Mouse (Mus musculus) c-Kit-positive CD71-positive TER-119-negative erythroid progenitor cells, embryonic 14.5 days (primary cell): ENCODE results near the gene Prune2.

Experiments used
- DNase-seq: peaks from one replicate; pipeline ENCODE4 v3.0.0-alpha.2; 2013; ENCODE audit warnings: low read depth

Gene Prune2

GRCm38 (mm10) chr19:17199059-17199458 is 243.1 kb downstream of the Prune2 start:
- DNase-seq, result no peak

- no peak for DNase-seq
Measured at GRCm38 (mm10) chr19:17207141-17207540, 251.2 kb downstream of the Prune2 start.

- no peak for DNase-seq
Measured at GRCm38 (mm10) chr19:17210541-17210940, 254.6 kb downstream of the Prune2 start.

GRCm38 (mm10) chr19:17214896-17215520 is 259.1 kb downstream of the Prune2 start:
- no peak for DNase-seq

GRCm38 (mm10) chr19:17218195-17218594 is 262.3 kb downstream of the Prune2 start:
- no peak for DNase-seq

GRCm38 (mm10) chr19:17223801-17224200 is 267.9 kb downstream of the Prune2 start:
- no peak for DNase-seq

- no peak for DNase-seq
Measured at GRCm38 (mm10) chr19:17225570-17226083, 269.7 kb downstream of the Prune2 start.

- no peak for DNase-seq
Measured at GRCm38 (mm10) chr19:17226096-17226495, 270.2 kb downstream of the Prune2 start.

- DNase-seq, result no peak
Measured at GRCm38 (mm10) chr19:17230013-17230412, 274.1 kb downstream of the Prune2 start.

GRCm38 (mm10) chr19:17238471-17238870 is 282.6 kb downstream of the Prune2 start:
- no peak for DNase-seq

GRCm38 (mm10) chr19:17240170-17241077 is 284.5 kb downstream of the Prune2 start:
- DNase-seq, result no peak

- DNase-seq, result no peak
Measured at GRCm38 (mm10) chr19:17241206-17241605, 285.3 kb downstream of the Prune2 start.

- no peak for DNase-seq
Measured at GRCm38 (mm10) chr19:17242962-17243361, 287.0 kb downstream of the Prune2 start.

GRCm38 (mm10) chr19:17244544-17244943 is 288.6 kb downstream of the Prune2 start:
- no peak for DNase-seq

GRCm38 (mm10) chr19:17247352-17247925 is 291.5 kb downstream of the Prune2 start:
- no peak for DNase-seq

- no peak for DNase-seq
Measured at GRCm38 (mm10) chr19:17249691-17250090, 293.8 kb downstream of the Prune2 start.

- no peak for DNase-seq
Measured at GRCm38 (mm10) chr19:17250801-17251200, 294.9 kb downstream of the Prune2 start.

GRCm38 (mm10) chr19:17251453-17251852 is 295.5 kb downstream of the Prune2 start:
- no peak for DNase-seq

- DNase-seq, result no peak
Measured at GRCm38 (mm10) chr19:17252845-17253244, 296.9 kb downstream of the Prune2 start.

- no peak for DNase-seq
Measured at GRCm38 (mm10) chr19:17255511-17255910, 299.6 kb downstream of the Prune2 start.

GRCm38 (mm10) chr19:17256388-17256787 is 300.5 kb downstream of the Prune2 start:
- DNase-seq, result peak; percentile 11

- DNase-seq, result no peak
Measured at GRCm38 (mm10) chr19:17256867-17257266, 300.9 kb downstream of the Prune2 start.

- DNase-seq, result no peak
Measured at GRCm38 (mm10) chr19:17263181-17263580, 307.3 kb downstream of the Prune2 start.
